Mouse (Mus musculus) lung, adult 2 months (tissue): ENCODE measurements at regions not wholly inside any gene's neighbourhood (a gene's known extent, or its start where the extent isn't known, plus 50 kb on each side); places are given as distances from the start of the nearest gene placed in this dataset.

Source experiments
- CTCF ChIP-seq: fragments of 200-500 bp; IDR thresholded peaks from 2 replicates; pipeline ENCODE4 v1.5.1; 2011; ENCODE audit warnings: mild to moderate bottlenecking, low read length, control low read depth; ENCODE audit not compliant: insufficient read depth
- POLR2A ChIP-seq: fragments of 200-500 bp; IDR thresholded peaks from 2 replicates; pipeline ENCODE4 v1.6.1; 2011; ENCODE audit warnings: low read depth, mild to moderate bottlenecking, control low read depth, low read length, borderline replicate concordance; ENCODE audit errors: extremely low read depth

DNA sequence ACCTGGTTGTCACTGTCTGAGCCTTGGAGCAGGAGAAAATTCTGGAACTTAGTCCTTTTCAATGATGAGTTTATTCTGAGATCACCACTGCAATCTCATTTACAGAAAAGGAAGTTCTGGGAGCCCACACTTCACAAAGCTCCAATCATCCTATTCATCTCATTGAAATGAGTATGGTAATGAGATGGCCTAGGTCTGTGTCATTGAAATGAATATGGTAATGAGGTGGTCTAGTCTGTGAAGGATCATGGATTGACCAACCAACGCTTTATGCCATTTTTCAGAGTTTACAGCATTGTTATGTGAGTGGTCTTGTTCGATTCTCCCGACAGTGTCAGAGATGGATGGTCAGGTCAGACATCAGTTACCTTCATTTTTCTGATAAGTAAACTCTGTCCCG lies 99.2 kb downstream of the Hhipl2 start:
- no peak for TF ChIP-seq CTCF
- TF ChIP-seq POLR2A: no peak
